Mouse (Mus musculus): Measurements from ENCODE around the gene 2310039H08Rik. TPM values are rescaled to one million over a fixed set of nuclear protein-coding genes. Genes with fewer than 3 reads are reported as not detected.

Gene 2310039H08Rik
- 123 and 124 TPM in 2 replicates for polyA plus RNA-seq (2015; fragmentation: Nextera tagmentation; extraction: Ambion mirVana)

GRCm38 (mm10) chr17:46772404-46773277, at the start of gene 2310039H08Rik:
Gene 2310039H08Rik, plus strand, starts transcription at chr17:46772635.
- no peaks in the 10 kb centered on the region for H3K9me3 ChIP-seq (ENCODE audit: control insufficient read depth)
- peak within 1 kb of the TSS; percentile 85 for H3K4me3 ChIP-seq (ENCODE audit: low read depth, low read length)
- no peaks in the 10 kb centered on the region for H3K4me1 ChIP-seq (replicated peaks; ENCODE audit: control insufficient read depth, insufficient read depth, low read length)
- peak within 1 kb of the TSS; percentile 87 for H3K27ac ChIP-seq (ENCODE audit: low read depth, low read length)
- H3K4me2 ChIP-seq (replicated peaks; ENCODE audit: low read depth), result peak within 1 kb of the TSS; percentile 94
- ATAC-seq, result peak; percentile 79
- H3K9ac ChIP-seq (ENCODE audit: low read depth, low read length), result peak within 1 kb of the TSS; percentile 76
- TF ChIP-seq CTCF (IDR thresholded peaks at IDR 0.05; ENCODE audit: low read depth), result no peak
- no peaks in the 10 kb centered on the region for H3K27me3 ChIP-seq (replicated peaks; ENCODE audit: control insufficient read depth, insufficient read depth, low read length)
- peaks cover 33% of the 10 kb centered on the region for H3K36me3 ChIP-seq (ENCODE audit: control insufficient read depth, insufficient read depth)
- 0% methylated on average over 50 of the region's 50 CpGs for WGBS

- H3K27me3 ChIP-seq (replicated peaks; ENCODE audit: control insufficient read depth, insufficient read depth, low read length), result no peaks in the 10 kb centered on the region
- H3K9me3 ChIP-seq (ENCODE audit: control insufficient read depth), result no peaks in the 10 kb centered on the region
- ATAC-seq, result no peak
- no peaks in the 10 kb centered on the region for H3K4me1 ChIP-seq (replicated peaks; ENCODE audit: control insufficient read depth, insufficient read depth, low read length)
- no peak overlapping the region for H3K4me3 ChIP-seq (ENCODE audit: low read depth, low read length)
- 79% methylated on average over 20 of the region's 20 CpGs for WGBS
- peaks cover 51% of the 10 kb centered on the region for H3K36me3 ChIP-seq (ENCODE audit: control insufficient read depth, insufficient read depth)
- no peak overlapping the region for H3K9ac ChIP-seq (ENCODE audit: low read depth, low read length)
- H3K27ac ChIP-seq (ENCODE audit: low read depth, low read length), result no peak overlapping the region
- no peak overlapping the region for H3K4me2 ChIP-seq (replicated peaks; ENCODE audit: low read depth)
- no peak for TF ChIP-seq CTCF (IDR thresholded peaks at IDR 0.05; ENCODE audit: low read depth)
These were observed 47.9 kb upstream of the 2310039H08Rik start for GRCm38 (mm10) chr17:46724477-46725084.

- no peak overlapping the region for H3K4me3 ChIP-seq (ENCODE audit: low read depth, low read length)
- H3K27ac ChIP-seq (ENCODE audit: low read depth, low read length), result no peak overlapping the region
- peaks cover 48% of the 10 kb centered on the region for H3K36me3 ChIP-seq (ENCODE audit: control insufficient read depth, insufficient read depth)
- ATAC-seq, result no peak
- 62% methylated on average over 9 of the region's 9 CpGs for WGBS
- H3K27me3 ChIP-seq (replicated peaks; ENCODE audit: control insufficient read depth, insufficient read depth, low read length), result no peaks in the 10 kb centered on the region
- H3K4me2 ChIP-seq (replicated peaks; ENCODE audit: low read depth), result no peak overlapping the region
- peak; percentile 72 for TF ChIP-seq CTCF (IDR thresholded peaks at IDR 0.05; ENCODE audit: low read depth)
- H3K9me3 ChIP-seq (ENCODE audit: control insufficient read depth), result no peaks in the 10 kb centered on the region
- no peaks in the 10 kb centered on the region for H3K4me1 ChIP-seq (replicated peaks; ENCODE audit: control insufficient read depth, insufficient read depth, low read length)
- no peak overlapping the region for H3K9ac ChIP-seq (ENCODE audit: low read depth, low read length)
These were observed 47.2 kb upstream of the 2310039H08Rik start for GRCm38 (mm10) chr17:46725273-46725672.

- Histone ChIP-seq H3K9ac (ENCODE audit: low read depth, low read length) (no peak overlapping the region), H3K4me2 (replicated peaks; ENCODE audit: low read depth) (no peak overlapping the region), H3K4me3 (ENCODE audit: low read depth, low read length) (no peak overlapping the region), H3K4me1 (replicated peaks; ENCODE audit: control insufficient read depth, insufficient read depth, low read length) (no peaks in the 10 kb centered on the region), H3K27me3 (replicated peaks; ENCODE audit: control insufficient read depth, insufficient read depth, low read length) (no peaks in the 10 kb centered on the region), H3K36me3 (ENCODE audit: control insufficient read depth, insufficient read depth) (peaks cover 41% of the 10 kb centered on the region), H3K27ac (ENCODE audit: low read depth, low read length) (no peak overlapping the region), H3K9me3 (ENCODE audit: control insufficient read depth) (no peaks in the 10 kb centered on the region)
- TF ChIP-seq CTCF (IDR thresholded peaks at IDR 0.05; ENCODE audit: low read depth), result no peak
- no peak for ATAC-seq
- 89% methylated on average over 26 of the region's 26 CpGs for WGBS
These were observed 46.4 kb upstream of the 2310039H08Rik start for GRCm38 (mm10) chr17:46725731-46726645.

GRCm38 (mm10) chr17:46727271-46727670, 45.2 kb upstream of the 2310039H08Rik start:
- Histone ChIP-seq H3K27ac (ENCODE audit: low read depth, low read length) (no peak overlapping the region), H3K27me3 (replicated peaks; ENCODE audit: control insufficient read depth, insufficient read depth, low read length) (no peaks in the 10 kb centered on the region), H3K4me3 (ENCODE audit: low read depth, low read length) (no peak overlapping the region), H3K9me3 (ENCODE audit: control insufficient read depth) (no peaks in the 10 kb centered on the region), H3K4me1 (replicated peaks; ENCODE audit: control insufficient read depth, insufficient read depth, low read length) (no peaks in the 10 kb centered on the region), H3K4me2 (replicated peaks; ENCODE audit: low read depth) (no peak overlapping the region), H3K36me3 (ENCODE audit: control insufficient read depth, insufficient read depth) (peaks cover 28% of the 10 kb centered on the region), H3K9ac (ENCODE audit: low read depth, low read length) (no peak overlapping the region)
- no peak for TF ChIP-seq CTCF (IDR thresholded peaks at IDR 0.05; ENCODE audit: low read depth)
- no peak for ATAC-seq
- 91% methylated on average over 11 of the region's 11 CpGs for whole genome bisulfite sequencing
